Mouse (Mus musculus): ENCODE results near the gene Slc25a33. TPM values are rescaled to one million over a fixed set of nuclear protein-coding genes. Genes with fewer than 3 reads are reported as not detected.
A peak's percentile ranks its signal among the peaks of the same experiment; 100 is the strongest.

The Slc25a33 gene
- total RNA-seq, 1 experiment from 2014 or later: 30.6 TPM

DNA sequence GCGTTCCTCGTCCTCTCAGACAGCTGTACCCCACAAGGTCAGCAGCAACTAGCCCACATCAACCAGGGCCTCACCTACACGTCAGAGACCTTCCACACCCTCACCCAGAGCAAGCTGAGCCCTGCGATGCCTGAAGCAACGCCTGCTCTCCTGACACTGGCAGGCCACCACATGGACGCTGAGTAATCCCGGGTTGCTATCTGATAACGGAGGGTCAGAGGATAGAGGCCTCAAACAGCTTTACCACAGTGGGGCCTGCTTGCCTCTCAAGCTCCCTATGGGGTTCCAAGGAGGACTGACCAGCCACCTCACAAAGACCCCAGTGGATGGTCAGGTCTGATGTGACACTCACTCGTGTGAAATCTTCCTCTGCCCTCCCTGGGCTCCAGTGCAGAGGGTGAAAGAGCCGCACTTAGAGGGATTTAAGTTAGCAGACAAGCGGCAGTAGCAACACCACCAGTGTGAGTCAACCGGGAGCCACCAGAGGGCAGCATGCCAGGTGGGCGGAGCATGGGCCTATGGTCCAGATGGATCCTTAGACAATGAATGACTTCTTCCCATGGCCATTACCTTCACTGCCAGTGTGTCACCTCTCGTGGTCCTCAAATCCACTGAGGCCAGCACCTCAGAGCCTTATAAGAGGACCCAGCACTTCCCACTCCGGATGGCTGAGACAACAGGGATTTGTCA lies 48.3 kb downstream of the Slc25a33 start:
- peak; percentile 95 for DNase-seq

DNA sequence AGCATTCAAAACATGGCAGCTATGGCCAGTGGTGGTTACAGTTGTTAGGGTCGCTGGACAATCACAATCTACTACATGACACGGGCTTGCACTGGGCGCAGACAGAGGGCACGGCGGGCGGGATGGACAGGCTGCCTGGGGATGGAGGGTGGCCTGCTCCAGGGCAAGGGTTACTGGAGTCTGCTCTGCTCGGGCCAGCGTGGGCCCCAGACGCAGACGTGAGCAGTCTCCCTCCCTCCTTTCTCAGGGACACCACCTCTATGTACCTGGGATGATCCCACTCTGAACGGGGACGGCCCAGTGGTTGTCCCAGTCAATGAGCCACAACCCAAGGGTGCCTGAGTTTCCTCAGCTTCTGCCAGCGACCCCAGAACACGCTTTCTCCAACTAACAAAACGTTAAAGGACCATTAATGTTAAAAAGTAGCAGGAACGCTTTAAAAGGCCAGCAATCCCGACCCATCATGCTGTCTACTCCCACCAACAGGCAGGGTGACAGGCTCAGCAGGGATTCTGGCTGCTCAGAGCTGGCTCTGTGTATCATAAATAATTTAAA lies 49.1 kb downstream of the Slc25a33 start:
- no peak for DNase-seq

DNA sequence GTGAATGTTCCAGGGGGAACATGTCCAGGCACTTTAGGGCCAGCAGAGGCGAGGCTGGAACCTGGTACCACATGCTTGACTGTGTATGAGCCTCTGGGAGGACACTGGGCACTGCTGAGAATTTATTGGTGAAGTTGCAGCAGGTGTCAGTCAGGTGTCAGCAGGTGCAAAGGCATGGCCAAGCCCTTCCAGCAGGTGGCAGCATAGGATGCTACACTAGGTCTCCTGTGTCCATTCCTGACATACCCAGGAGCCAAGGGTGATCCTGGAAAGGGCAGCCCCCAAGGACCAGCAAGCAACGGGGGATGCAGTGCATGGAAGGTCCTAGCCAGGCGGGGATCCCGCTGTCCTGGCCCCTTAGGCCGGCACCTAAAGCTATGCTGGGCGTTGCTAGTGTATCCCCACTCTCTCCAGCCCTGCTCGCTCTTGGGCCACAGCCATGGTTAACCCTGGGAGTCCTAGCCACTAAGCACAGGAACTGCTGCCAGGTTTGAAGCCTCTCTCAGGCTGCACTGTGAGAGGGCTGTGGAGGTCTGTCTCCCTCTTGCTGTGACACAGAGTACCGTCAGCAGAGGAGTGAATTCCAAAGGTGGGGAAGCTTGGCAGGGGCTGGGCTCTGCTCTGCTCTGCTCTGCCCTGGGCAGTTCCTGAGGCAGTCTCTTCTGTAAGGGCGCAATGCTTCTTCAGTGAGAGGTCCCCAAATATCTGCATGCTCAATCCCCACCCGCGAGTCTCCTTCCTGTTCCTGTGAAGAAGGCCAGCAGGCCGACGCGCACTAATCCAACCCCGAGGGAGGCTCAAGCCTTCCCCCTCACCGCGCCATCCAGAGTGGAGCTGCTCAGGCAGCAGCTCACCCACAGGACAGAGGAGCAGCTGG lies 50.0 kb downstream of the Slc25a33 start:
- peak; percentile 66 for DNase-seq

DNA sequence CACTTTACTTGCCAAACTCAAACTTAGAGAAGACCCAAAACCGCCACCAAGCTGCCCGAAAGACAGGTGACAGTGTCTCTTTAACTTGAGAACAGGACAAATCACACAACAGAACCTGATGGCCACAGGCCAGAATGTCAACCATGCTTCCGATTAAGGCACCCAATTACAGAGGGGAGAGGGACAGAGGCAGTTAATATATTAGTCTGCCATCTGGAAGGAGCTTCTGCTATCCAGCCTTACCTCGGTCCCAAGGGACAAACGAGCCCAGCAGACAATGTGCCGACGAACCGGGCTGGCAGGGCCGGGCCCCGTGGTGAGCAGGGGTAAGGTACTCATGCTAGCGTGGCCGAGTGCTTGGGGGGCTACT lies 51.1 kb downstream of the Slc25a33 start:
- no peak for DNase-seq

DNA sequence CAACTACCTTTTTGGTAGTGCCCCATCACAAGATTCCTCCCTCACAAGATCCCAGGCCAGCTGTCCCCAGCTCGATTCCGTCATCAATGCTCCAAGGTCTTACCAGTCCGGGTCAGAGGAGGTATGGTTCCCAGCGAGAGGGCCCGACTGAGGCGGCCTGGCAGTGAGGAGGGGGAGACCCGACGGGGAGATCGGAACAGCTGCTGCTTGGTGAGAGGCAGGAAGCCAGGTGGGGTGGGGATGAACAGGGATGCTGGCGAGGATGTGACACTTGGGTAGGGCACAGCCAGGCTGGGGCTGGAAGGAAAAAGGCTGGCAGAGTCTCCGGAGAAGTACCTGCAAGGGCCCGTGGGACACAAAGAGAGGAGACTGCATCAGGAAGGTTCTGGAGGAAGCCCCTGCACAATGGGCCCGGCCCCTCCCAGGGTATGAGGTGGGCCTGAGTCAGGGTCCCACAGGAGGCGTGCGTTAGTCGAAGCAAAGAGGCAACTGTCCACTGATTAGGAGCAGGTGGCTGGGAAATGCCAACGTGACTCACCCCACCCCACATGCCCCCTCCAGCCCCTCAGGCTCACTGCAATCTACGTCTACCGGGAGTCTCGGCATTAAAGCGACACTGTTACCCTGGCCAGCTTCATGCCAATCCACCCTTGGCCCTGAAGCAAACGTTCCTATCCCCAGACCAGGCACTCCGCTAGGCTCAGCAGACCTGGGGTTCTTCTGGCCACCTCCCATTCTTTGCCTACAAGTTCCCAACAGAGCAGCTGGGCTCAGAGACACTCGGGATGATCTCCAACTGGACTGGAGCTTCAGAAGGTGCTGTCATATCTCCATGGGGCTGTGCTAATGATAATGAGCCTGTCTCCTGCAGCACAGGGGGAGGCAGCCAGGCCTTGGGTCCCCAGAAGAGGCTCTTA lies 51.7 kb downstream of the Slc25a33 start:
- no peak for DNase-seq

DNA sequence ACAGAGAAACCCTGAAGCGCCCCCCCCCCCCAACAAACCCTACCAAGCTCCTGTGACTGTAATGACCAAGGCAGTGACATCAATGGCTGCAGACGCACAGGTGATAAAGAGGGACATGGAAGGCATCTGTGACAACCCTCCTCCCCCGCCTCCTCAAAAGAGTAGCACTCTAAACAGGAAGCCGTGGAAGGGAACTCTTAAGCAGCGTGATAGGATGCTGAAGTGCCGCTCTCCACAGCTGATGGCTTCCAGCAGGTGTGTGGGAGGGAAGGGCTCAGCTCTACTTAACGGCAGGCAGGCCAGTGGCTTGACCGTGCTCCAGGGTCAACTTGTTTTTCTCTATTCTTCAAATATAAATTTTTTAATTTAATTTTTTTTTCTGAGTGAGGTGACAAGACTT lies 52.9 kb downstream of the Slc25a33 start:
- no peak for DNase-seq

DNA sequence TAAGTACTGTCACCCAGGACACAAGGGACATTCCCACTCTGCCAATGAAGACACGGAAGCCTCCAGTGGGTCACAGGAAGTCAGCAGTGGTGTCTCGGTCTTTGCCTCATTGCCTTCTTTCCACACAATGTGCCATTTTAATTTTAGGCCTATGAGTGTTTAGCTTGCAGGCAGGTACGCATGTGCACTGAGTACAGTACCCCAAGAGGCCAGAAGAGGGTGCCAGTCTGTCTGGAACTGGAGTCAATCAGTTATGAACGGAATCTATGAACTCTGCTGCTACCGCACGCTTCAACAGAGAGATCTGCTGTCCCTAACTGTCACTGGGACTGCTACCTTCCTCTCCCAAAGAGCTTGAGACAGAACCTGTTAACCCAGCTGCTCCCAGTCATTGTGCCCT lies 54.4 kb downstream of the Slc25a33 start:
- DNase-seq: peak; percentile 57

DNA sequence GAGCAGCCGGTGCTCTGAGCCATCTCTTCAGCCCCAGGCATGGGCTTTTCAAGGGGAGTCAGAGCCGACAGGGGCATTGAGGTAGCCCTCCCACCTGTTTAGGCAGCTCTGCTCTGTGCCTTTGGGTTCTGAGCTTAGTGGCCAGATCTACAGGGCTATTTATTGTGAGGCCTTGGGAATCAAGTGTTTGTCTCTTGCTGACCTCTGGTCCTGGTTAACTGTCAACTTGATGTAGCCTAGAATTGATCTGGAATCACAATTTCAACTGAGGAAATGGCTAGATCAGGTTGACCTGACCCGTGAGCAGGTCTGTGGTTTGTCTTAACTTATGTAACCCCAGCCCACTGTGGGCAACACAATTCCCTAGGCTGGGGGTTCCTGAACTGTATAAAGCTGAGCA lies 59.5 kb downstream of the Slc25a33 start:
- no peak for DNase-seq

DNA sequence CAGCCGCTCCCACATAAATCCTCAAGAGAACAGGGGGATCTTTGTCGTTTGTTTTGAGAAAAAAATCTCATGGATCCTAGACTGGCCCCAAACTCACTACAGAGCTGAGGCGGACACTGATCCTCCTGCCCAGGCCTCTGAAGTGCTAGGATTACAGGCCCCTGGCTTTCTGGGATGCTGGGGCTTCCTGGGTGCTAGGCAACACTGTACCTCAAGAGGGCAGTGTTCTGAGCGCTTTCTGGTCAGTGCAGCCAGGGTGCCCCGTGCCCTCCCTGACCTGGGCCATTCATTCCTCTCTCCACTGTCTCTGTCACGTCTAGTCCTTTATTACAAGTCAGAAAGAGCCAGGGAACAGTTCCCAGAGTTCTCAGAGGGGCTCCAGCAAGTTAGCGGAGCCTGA lies 62.1 kb downstream of the Slc25a33 start:
- DNase-seq: peak; percentile 64

DNA sequence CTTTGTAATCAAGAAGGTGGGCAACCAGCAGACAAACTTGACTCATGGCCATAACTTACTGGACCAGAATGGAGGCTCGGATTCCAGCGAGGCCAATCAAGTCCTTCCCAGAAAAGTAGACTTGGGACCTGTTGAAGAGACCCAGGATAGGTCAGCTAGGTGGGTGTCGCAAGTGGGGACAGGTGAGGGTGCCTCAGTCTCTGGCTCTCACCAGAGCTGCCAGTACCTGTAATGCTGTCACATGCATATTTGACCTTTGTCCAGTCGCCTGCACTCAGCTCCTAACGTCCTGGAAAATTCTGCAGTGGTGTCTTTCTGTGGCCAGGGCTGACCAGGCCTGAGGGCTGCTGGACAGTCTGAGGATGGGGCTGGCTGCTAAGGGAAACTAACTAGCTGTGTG lies 62.6 kb downstream of the Slc25a33 start:
- no peak for DNase-seq

DNA sequence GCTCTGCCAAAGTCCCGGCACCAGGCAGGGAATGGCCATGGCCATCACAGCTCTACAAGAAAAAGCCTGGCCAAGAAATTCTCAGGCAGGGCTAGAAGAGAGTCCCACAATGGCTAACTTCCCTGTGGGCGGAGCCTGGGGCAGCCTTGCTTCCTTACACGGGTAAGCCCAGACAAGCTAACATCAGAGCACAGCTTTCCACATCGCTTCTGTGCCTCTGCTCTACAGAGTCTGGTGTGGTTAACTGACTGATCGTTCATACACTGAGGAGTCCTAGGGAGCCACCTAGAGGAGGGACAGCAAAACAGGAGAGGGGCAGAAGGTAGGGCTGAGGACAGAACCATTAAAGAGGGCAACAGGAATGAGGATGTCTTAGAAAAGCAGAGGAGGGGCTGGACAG lies 63.6 kb downstream of the Slc25a33 start:
- peak; percentile 70 for DNase-seq

DNA sequence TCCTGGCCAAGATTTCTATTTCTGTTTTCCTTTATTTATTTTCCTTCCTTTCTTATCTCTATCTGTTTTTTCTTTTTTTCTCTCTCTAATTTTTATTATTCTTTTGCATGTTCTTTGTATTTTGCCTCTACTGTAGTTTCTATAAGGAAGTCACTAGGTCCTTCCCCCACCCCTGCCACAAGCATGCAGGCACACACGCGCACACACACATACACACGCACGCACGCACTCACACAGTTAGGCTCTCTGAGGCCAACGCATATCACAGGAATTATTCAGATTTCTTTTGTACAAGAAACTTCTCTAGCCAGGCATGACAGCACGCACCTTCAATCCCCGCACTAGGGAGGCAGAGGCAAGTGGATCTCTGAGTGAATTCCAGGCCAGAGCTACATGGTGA lies 68.1 kb downstream of the Slc25a33 start:
- DNase-seq: no peak

DNA sequence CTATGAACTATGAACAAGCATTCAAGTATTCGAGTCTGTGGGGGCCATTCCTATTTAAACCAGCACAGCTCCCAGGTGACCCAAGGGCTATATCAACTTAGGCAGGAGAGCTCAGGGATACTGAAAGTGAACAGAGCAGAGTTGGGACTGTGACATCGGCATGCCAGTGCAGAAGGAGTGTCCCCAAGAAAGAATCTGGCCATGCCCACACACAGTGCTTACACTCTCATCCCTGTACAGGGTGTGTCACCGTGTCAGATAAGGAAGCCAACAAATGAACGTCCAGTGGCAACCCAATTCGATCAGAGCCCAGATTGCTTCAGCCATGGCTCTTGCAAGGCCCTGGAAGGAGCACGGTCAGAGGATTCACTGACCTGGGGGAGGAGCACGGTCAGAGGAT lies 68.8 kb downstream of the Slc25a33 start:
- no peak for DNase-seq

DNA sequence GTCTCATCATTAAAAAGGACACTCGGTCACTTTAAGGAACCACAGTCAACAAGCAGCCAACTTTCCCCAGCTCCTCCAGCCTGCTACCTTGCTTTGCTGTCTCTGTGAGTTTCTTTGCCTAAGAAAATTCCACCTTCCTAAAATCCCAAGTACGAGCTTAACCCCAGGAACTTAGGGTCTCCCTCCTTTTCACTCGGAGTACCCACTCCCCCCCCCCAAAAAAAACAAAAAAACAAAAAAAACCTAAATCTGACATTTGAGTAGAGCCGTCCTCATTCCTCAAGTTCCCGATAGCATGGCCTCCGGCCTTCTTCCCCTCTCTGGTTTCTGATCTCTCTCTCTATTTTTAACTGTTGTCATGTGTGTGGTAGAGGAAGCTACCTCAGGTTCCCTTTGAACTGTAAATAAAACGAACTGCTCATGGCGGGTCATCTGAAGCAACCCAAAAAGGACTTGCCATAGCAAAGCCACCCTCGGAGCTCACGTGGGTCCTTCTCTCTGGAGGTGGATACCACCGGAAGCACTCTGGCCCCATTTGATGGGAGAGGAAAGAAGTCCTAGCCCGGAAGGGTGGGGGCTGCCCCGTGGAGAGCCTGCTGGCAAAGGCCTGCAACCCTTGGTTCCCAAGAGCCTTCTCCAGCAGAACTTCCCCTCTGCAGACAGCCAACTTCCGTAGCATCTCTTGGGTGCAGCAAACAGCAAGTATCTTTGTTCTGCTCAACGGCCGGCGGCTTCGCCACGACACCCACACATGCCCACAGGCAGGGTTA lies 71.7 kb downstream of the Slc25a33 start, which contains the start of gene Pik3cd:
Gene Pik3cd, minus strand, starts transcription at position 362 of the 770 bp plus-strand sequence.
- peak; percentile 29 for DNase-seq

DNA sequence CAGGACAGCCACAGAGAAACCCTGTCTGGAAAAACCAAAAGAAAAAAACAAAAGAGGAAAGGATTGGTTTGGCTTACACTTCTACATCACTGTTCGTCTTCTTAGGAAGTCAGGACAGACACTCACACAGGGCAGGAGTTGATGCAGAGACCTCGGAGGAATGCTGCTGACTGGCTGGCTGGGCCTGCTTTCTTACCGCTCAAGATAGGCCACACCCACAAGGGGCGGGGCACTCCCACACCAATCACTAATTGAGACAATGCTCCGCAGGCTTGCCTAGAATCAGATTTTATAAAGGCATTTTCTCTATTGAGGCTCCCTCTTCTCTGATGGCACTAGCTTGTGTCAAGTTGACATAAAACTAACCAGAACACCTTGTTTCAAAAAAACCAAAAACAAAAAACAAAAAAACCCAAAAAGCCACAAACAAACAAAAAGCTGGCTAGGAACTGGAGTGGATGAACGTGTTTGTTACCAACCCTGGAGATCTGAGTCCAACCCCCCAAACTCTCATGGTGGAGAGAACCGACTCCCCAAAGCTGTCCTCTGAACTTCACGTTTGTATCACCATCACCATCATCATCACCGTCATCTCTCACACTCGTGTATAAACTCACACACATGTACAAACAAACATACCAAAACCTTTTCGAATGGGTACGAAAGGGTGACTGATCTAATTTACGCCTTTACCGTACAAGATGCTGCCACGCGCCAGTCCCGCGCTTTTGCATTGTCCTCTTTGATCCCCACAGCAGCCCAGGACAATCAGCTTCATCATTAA lies 72.5 kb downstream of the Slc25a33 start:
- DNase-seq: peak; percentile 56

DNA sequence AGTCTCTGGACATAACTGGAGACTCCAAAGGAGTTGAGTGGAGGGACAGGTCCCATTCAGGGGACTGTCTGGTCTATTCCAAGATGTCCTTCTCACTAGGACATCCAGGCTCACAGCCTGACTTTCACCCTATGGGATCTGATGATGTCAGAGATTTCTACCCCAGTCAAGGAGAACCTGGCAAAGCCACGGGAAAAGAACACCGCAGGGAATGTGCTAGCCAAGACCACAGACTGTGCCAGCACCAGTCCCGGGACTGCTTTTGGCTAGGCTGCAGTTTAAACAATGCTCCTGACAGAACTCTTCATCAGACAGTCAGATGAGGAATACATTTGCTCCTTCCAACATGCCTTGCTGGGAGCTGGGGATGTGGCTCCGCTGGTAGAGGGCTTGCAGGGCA lies 74.1 kb downstream of the Slc25a33 start:
- DNase-seq: no peak

DNA sequence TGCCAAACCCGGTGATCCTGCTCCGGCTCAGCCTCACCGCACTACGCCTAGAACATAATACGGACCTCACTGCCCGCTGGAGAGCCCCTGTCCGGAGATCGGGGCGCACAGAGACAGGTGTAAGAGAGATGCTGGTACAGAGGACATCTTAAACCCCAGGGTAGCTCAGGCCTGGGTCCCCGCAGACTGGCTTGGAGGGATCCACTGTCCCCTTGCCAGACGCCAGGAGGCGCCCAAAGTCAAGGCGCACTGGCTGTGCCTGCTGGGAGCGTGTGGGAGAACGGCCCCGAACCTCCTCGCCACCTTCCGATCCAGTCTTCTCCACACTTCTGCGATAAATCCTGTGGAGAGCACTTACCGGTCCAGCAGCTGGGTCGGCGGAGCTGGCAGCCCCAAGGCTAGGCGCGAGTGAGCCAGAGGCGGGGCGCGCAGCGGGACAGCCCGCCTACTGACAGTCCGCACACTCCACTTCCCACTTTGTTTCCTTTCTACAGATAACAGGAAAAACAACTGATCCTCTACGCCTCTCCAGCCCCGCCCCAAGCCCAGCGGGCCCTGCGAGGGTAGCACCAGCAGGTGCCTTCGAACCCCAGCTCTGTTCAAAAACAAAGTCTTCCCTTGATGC lies 75.8 kb downstream of the Slc25a33 start:
- peak; percentile 71 for DNase-seq

DNA sequence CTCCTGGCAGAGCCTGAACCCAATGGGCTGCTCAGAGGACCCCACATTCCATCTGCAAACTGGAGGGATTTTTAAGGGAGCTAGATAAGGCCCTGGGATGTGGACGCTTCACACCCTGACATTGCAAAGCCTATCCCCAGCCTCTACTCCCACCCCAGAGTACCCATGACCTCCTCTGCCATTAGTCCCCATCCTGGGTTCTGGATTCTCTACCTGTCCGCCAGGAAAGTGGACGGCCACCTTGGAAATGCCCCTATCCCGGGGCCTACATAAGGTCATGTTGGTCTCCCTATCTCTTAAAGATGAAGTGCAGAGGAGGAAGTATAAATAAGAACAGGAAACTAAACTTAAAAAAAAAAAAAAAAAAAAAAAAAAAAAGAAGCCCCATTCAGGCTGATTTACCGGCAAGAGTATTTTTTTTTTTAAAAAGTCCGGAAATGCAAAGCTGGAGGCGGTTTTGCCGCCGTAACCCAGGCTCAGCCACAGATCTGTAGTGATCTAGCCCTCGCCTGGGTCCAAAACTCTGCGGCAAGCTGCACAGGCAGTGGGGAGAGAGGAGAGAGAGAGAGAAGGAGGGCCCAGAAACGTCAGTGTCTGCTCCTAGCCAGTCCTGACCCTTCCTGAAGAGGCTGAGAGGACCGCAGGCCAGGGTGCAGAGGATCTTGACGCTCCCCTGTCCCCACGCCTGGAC lies 76.4 kb downstream of the Slc25a33 start:
- DNase-seq: peak; percentile 44

DNA sequence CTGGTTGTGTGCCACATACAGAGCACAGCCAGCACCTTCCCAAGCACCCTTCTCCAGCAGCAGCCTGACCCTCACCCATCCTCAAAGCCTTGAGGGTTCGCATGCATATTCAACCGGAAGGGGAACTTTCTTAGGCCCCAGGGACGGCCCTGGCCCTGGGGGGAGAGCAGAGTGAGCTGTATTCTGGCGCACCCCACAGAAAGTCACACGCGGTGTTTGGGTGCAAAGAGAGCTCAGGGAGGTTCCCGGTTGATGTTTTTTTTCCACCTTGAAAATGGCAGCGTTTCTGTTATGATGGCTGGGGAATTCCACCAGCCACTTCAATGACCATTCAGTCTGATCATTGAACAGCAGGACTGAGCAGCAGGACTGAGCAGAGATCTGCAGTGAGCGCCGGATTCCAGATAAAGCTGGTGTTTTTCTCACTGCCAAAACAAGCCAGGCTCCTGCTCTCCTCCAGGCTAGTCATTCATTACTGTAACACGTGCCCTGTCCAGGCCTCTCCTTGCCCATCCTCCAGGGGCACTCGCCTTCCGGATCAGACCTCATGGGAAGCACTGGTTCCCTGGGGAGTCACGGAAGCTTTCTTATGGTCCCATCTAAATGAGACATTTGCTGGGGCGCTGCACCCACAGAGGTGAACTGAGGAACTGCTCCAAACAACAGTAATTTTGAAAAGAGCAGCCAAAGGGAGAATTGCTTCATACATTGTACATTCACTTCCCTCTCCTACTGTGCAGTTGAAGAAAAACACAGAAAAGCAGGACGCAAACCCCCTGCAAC lies 77.7 kb downstream of the Slc25a33 start:
- DNase-seq: peak; percentile 49

Measured in adrenal gland, postnatal 14 days (tissue).